Mouse (Mus musculus): ENCODE measurements around the gene Pmpcb.

DNA sequence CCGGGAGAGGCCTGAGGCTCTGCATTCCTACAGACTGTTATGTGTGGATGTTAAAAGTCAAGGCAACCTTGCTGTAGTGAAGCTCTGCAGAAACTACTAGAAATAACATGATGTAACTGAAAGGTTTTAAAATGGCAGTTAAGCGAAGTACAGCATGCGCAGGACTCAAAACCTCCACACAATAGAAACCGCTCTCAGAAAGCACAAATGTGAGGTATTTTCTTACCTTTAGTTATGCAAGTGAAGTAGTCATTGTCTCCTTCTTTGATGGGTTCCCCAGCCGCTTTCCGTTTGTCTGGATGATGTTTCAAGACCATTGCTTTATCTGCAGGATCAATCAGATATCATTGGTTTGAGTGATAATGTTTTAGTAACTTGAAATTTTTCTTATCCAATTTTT lies 39.5 kb downstream of the Pmpcb start:
- TF ChIP-seq CTCF (IDR thresholded peaks at IDR 0.05; ENCODE audit: borderline replicate concordance, insufficient read depth, low read depth, low read length) (no peak), POLR2A (IDR thresholded peaks at IDR 0.05; ENCODE audit: borderline replicate concordance, insufficient read depth, low read length) (no peak)
